Mouse (Mus musculus) liver, embryonic 14.5 days (tissue): ENCODE measurements around the gene Stat2. TPM values are rescaled to one million over a fixed set of nuclear protein-coding genes. Genes with fewer than 3 reads are reported as not detected.
A peak's percentile ranks its signal among the peaks of the same experiment; 100 is the strongest.

ENCODE experiments used
- ATAC-seq: fragments of 200-750 bp; cut with Nextera tagmentation; 2 replicates; pipeline ENCODE4 v1.8.0; 2017; ENCODE audit warnings: moderate number of reproducible peaks, mild to moderate bottlenecking, moderate library complexity; ENCODE audit not compliant: insufficient read depth
- DNase-seq, 3 experiments: peaks; one replicate each; pipeline ENCODE4 v3.0.0-alpha.2; 2012 to 2013; ENCODE audit warnings: low read depth in 3 of 3, low spot score in 3 of 3
- H3K27ac ChIP-seq: fragments of 300-500 bp; sonication (generic); 2 replicates; pipeline ENCODE4 v1.5.1; 2014; ENCODE audit warnings: moderate library complexity, mild to moderate bottlenecking, control low read depth, inconsistent platforms
- H3K27me3 ChIP-seq: fragments of 300-500 bp; sonication (generic); 2 replicates; pipeline ENCODE4 v1.6.1; 2014; ENCODE audit warnings: mild to moderate bottlenecking, low read length, moderate library complexity; ENCODE audit not compliant: control insufficient read depth, insufficient read depth
- H3K36me3 ChIP-seq: fragments of 300-500 bp; sonication (generic); replicated peaks from 2 replicates; pipeline ENCODE4 v1.6.1; 2014; ENCODE audit warnings: low read depth; ENCODE audit not compliant: control insufficient read depth, insufficient read depth
- H3K4me1 ChIP-seq, 2 experiments: fragments of 200-500 bp in 1 of 2; fragments of 300-500 bp in 1 of 2; sonication (generic) in 1 of 2; replicated peaks; 2 replicates each; pipeline ENCODE4 v1.6.1; 2012 to 2014; ENCODE audit warnings: antibody characterized with exemption in 1 of 2, inconsistent platforms in 1 of 2, low read length in 1 of 2; ENCODE audit not compliant: control insufficient read depth in 2 of 2, insufficient read depth in 2 of 2
- H3K4me2 ChIP-seq: fragments of 300-500 bp; sonication (generic); 2 replicates; pipeline ENCODE4 v1.6.1; 2014; ENCODE audit warnings: low read depth, mild to moderate bottlenecking, control low read depth, moderate library complexity
- H3K4me3 ChIP-seq, 2 experiments: fragments of 200-500 bp in 1 of 2; fragments of 300-500 bp in 1 of 2; sonication (generic) in 1 of 2; 2 replicates each; pipeline ENCODE4 v1.5.1; 2012 to 2014; ENCODE audit warnings: low read depth in 2 of 2, low read length in 2 of 2, mild to moderate bottlenecking in 2 of 2, control low read depth in 1 of 2, inconsistent platforms in 1 of 2, moderate library complexity in 1 of 2; ENCODE audit not compliant: insufficient read depth in 1 of 2
- H3K9ac ChIP-seq: fragments of 300-500 bp; sonication (generic); replicated peaks from 2 replicates; pipeline ENCODE4 v1.6.1; 2014; ENCODE audit warnings: mild to moderate bottlenecking, control low read depth, moderate library complexity
- H3K9me3 ChIP-seq: fragments of 300-500 bp; sonication (generic); 2 replicates; pipeline ENCODE4 v1.6.1; 2016; ENCODE audit warnings: low read length, mixed read lengths; ENCODE audit not compliant: control insufficient read depth
- CTCF ChIP-seq: IDR thresholded peaks from 2 replicates; pipeline ENCODE4 v1.5.1; 2016; ENCODE audit warnings: antibody characterized with exemption, low read depth, control low read depth
- EP300 ChIP-seq: IDR thresholded peaks from 2 replicates; pipeline ENCODE4 v1.6.1; 2016; ENCODE audit warnings: antibody characterized with exemption, low read depth
- WGBS: fragments of 180-500 bp; shearing (Covaris S2); extraction: QIAGEN DNeasy Blood & Tissue Kit; methylation state at CpG from one replicate; pipeline ENCODE4 v1.1.7; 2014; ENCODE audit not compliant: insufficient replicate concordance; 5-methylcytosine and 5-hydroxymethylcytosine counted together
- polyA plus RNA-seq, 2 experiments: library from polyadenylated mRNA; depleted of rRNA in 1 of 2; stranded (reverse) in 1 of 2; unstranded in 1 of 2; fragments of >200 nt; fragmentation: Nextera tagmentation in 1 of 2; extraction: Ambion mirVana in 1 of 2; gene quantifications; 2 replicates each; pipeline versions ENCODE4 v1.2.1 to v1.2.3; 2012 to 2014

Stat2 gene
- polyA plus RNA-seq, 2 experiments, result 4.2 to 6.4 TPM

GRCm38 (mm10) chr10:128302357-128302756 lies 32.0 kb downstream of the Stat2 start:
- H3K9me3 ChIP-seq, result no peaks in the 10 kb centered on the region
- no peaks in the 10 kb centered on the region for H3K27me3 ChIP-seq
- peak overlapping the region; percentile 72 to 92 for H3K4me3 ChIP-seq
- no peak for TF ChIP-seq CTCF
- TF ChIP-seq EP300, result no peak
- peak overlapping the region; percentile 83 for H3K27ac ChIP-seq
- H3K9ac ChIP-seq, result peak overlapping the region; percentile 96
- H3K36me3 ChIP-seq, result no peaks in the 10 kb centered on the region
- peak overlapping the region; percentile 79 for H3K4me2 ChIP-seq
- DNase-seq (peak in 1 of 3 experiments; percentile 22), ATAC-seq (no peak)
- H3K4me1 ChIP-seq, result peaks cover 7 to 13% of the 10 kb centered on the region in 2 experiments
- 21% methylated on average over 3 of the region's 3 CpGs for WGBS

- Histone ChIP-seq H3K4me2 (peak overlapping the region; percentile 79), H3K4me3 (peak overlapping the region; percentile 72 to 92), H3K36me3 (no peaks in the 10 kb centered on the region), H3K27ac (peak overlapping the region; percentile 83), H3K27me3 (no peaks in the 10 kb centered on the region), H3K4me1 (peaks cover 7 to 13% of the 10 kb centered on the region in 2 experiments), H3K9ac (peak overlapping the region; percentile 96), H3K9me3 (no peaks in the 10 kb centered on the region)
- WGBS, result 1% methylated on average over 9 of the region's 9 CpGs
- DNase-seq, result no peak
- TF ChIP-seq EP300 (no peak), CTCF (no peak)
- peak; percentile 26 for ATAC-seq
These were observed 32.4 kb downstream of the Stat2 start for GRCm38 (mm10) chr10:128302785-128303125.

GRCm38 (mm10) chr10:128303126-128304021 lies 33.0 kb downstream of the Stat2 start, which contains the start of gene Pan2:
Pan2 (plus strand) TSS chr10:128303335.
- Histone ChIP-seq H3K27me3 (no peaks in the 10 kb centered on the region), H3K36me3 (no peaks in the 10 kb centered on the region; the same call in 1 of the 2 replicates), H3K9me3 (no peaks in the 10 kb centered on the region), H3K9ac (peak within 1 kb of the TSS; percentile 96), H3K4me2 (peak within 1 kb of the TSS; percentile 94), H3K4me1 (peaks cover 7 to 13% of the 10 kb centered on the region in 2 experiments), H3K4me3 (peak within 1 kb of the TSS; percentile 72 to 98), H3K27ac (peak within 1 kb of the TSS; percentile 83)
- WGBS, result under 1% methylated on average over 37 of the region's 37 CpGs
- TF ChIP-seq CTCF (no peak), EP300 (peak; percentile 82)
- peak; percentile 99 for DNase-seq
- peak; percentile 99 for ATAC-seq

GRCm38 (mm10) chr10:128309654-128310053 lies 39.3 kb downstream of the Stat2 start:
- H3K9ac ChIP-seq, result no peak overlapping the region
- no peak overlapping the region for H3K4me2 ChIP-seq
- ATAC-seq (no peak), DNase-seq (no peak)
- no peaks in the 10 kb centered on the region for H3K27me3 ChIP-seq
- no peak overlapping the region for H3K27ac ChIP-seq
- H3K4me1 ChIP-seq, result no peaks in the 10 kb centered on the region
- no peak overlapping the region for H3K4me3 ChIP-seq
- TF ChIP-seq EP300, result no peak
- no peak for TF ChIP-seq CTCF
- no peaks in the 10 kb centered on the region for H3K9me3 ChIP-seq
- WGBS, result 86% methylated on average over 7 of the region's 7 CpGs
- H3K36me3 ChIP-seq, result peaks cover 16% of the 10 kb centered on the region

- ATAC-seq (no peak), DNase-seq (no peak)
- Histone ChIP-seq H3K27ac (no peak overlapping the region), H3K9me3 (no peaks in the 10 kb centered on the region), H3K4me3 (no peak overlapping the region), H3K4me1 (no peaks in the 10 kb centered on the region), H3K9ac (no peak overlapping the region), H3K36me3 (peaks cover 16% of the 10 kb centered on the region), H3K4me2 (no peak overlapping the region), H3K27me3 (no peaks in the 10 kb centered on the region)
- TF ChIP-seq CTCF, result no peak
- no peak for TF ChIP-seq EP300
- WGBS, result 81% methylated on average over 11 of the region's 11 CpGs
These were observed 39.8 kb downstream of the Stat2 start for GRCm38 (mm10) chr10:128310177-128310576.
